Mouse (Mus musculus) MEL (cell line): Measurements from ENCODE around the gene Apbb2. TPM values are rescaled to one million over a fixed set of nuclear protein-coding genes. Genes with fewer than 3 reads are reported as not detected.

ENCODE experiments used
- DNase-seq: peaks from one replicate; pipeline ENCODE4 v3.0.0; 2011; ENCODE audit warnings: low read depth, low spot score
- H3K27ac ChIP-seq: 2 replicates; pipeline ENCODE4 v1.5.1; 2012; ENCODE audit warnings: low read depth, mild to moderate bottlenecking, control low read depth, low read length, moderate library complexity; ENCODE audit not compliant: control insufficient read depth
- H3K27me3 ChIP-seq, 2 experiments: fragments of 150-350 bp in 1 of 2; sonication (generic) in 1 of 2; 2 replicates each; pipeline ENCODE4 v1.6.1; 2012; ENCODE audit warnings: low read length in 2 of 2, mild to moderate bottlenecking in 2 of 2, improper control_type of control experiment in 1 of 2, moderate library complexity in 1 of 2; ENCODE audit not compliant: insufficient read depth in 2 of 2, control insufficient read depth in 1 of 2
- H3K36me3 ChIP-seq, 2 experiments: 2 replicates each; pipeline ENCODE4 v1.6.1; 2012 to 2014; ENCODE audit warnings: low read length in 2 of 2, improper control_type of control experiment in 1 of 2, inconsistent platforms in 1 of 2, mild to moderate bottlenecking in 1 of 2; ENCODE audit not compliant: insufficient read depth in 2 of 2, control insufficient read depth in 1 of 2
- H3K4me1 ChIP-seq, 2 experiments: fragments of 150-350 bp in 1 of 2; sonication (generic) in 1 of 2; 2 replicates each; pipeline ENCODE4 v1.6.1; 2012; ENCODE audit warnings: low read length in 2 of 2, improper control_type of control experiment in 1 of 2, mild to moderate bottlenecking in 1 of 2; ENCODE audit not compliant: insufficient read depth in 2 of 2, control insufficient read depth in 1 of 2
- H3K4me3 ChIP-seq, 2 experiments: fragments of 150-350 bp in 1 of 2; sonication (generic) in 1 of 2; 2 replicates each; pipeline ENCODE4 v1.5.1; 2012; ENCODE audit warnings: low read depth in 2 of 2, low read length in 2 of 2, mild to moderate bottlenecking in 2 of 2, moderate library complexity in 2 of 2, control low read depth in 1 of 2, improper control_type of control experiment in 1 of 2; ENCODE audit not compliant: control insufficient read depth in 1 of 2, insufficient read depth in 1 of 2
- H3K79me2 ChIP-seq: 2 replicates; pipeline ENCODE4 v1.6.1; 2012; ENCODE audit warnings: mild to moderate bottlenecking, low read length, moderate library complexity; ENCODE audit not compliant: control insufficient read depth, poor library complexity, insufficient read depth
- H3K9ac ChIP-seq: 2 replicates; pipeline ENCODE4 v1.6.1; 2012; ENCODE audit warnings: low read depth, mild to moderate bottlenecking, control low read depth, low read length, moderate library complexity; ENCODE audit not compliant: control insufficient read depth, poor library complexity, severe bottlenecking
- H3K9me3 ChIP-seq: fragments of 150-350 bp; sonication (generic); replicated peaks from 2 replicates; pipeline ENCODE4 v1.6.1; 2012; ENCODE audit warnings: mild to moderate bottlenecking, low read length, improper control_type of control experiment, moderate library complexity; ENCODE audit not compliant: insufficient read depth
- BHLHE40 ChIP-seq: IDR thresholded peaks from 2 replicates; pipeline ENCODE4 v1.6.1; 2012; ENCODE audit warnings: low read depth, mild to moderate bottlenecking, inconsistent platforms, low read length, improper control_type of control experiment, borderline replicate concordance
- CHD1 ChIP-seq: IDR thresholded peaks from 2 replicates; pipeline ENCODE4 v1.6.1; 2012; ENCODE audit warnings: low read depth, mild to moderate bottlenecking, inconsistent platforms, low read length, improper control_type of control experiment
- ETS1 ChIP-seq: IDR thresholded peaks from 2 replicates; pipeline ENCODE4 v1.6.1; 2012; ENCODE audit warnings: low read depth, mild to moderate bottlenecking, inconsistent platforms, low read length, improper control_type of control experiment, moderate library complexity
- GATA1 ChIP-seq: IDR thresholded peaks from 2 replicates; pipeline ENCODE4 v1.6.1; 2011; ENCODE audit warnings: low read depth, low read length, improper control_type of control experiment
- HCFC1 ChIP-seq: IDR thresholded peaks from 2 replicates; pipeline ENCODE4 v1.6.1; 2012; ENCODE audit warnings: low read depth, mild to moderate bottlenecking, inconsistent platforms, low read length, improper control_type of control experiment, moderate library complexity
- JUND ChIP-seq: IDR thresholded peaks from 2 replicates; pipeline ENCODE4 v1.6.1; 2011; ENCODE audit warnings: low read depth, mild to moderate bottlenecking, improper control_type of control experiment, low read length
- KAT2A ChIP-seq: conservative IDR thresholded peaks from 2 replicates; pipeline ENCODE4 v1.6.1; 2012; ENCODE audit warnings: low read depth, low read length, improper control_type of control experiment, inconsistent platforms
- MAFK ChIP-seq: IDR thresholded peaks from 2 replicates; pipeline ENCODE4 v1.6.1; 2011; ENCODE audit warnings: low read depth, mild to moderate bottlenecking, low read length, improper control_type of control experiment, borderline replicate concordance
- MAZ ChIP-seq: IDR thresholded peaks from 2 replicates; pipeline ENCODE4 v1.6.1; 2012; ENCODE audit warnings: low read depth, mild to moderate bottlenecking, inconsistent platforms, low read length, improper control_type of control experiment
- MXI1 ChIP-seq: IDR thresholded peaks from 2 replicates; pipeline ENCODE4 v1.6.1; 2011; ENCODE audit warnings: mild to moderate bottlenecking, low read depth, low read length, improper control_type of control experiment
- MYB ChIP-seq: IDR thresholded peaks from 2 replicates; pipeline ENCODE4 v1.6.1; 2011; ENCODE audit warnings: mild to moderate bottlenecking, low read depth, low read length, improper control_type of control experiment
- MYC ChIP-seq: IDR thresholded peaks from 2 replicates; pipeline ENCODE4 v1.6.1; 2011; ENCODE audit warnings: low read depth, mild to moderate bottlenecking, low read length, improper control_type of control experiment, moderate library complexity
- NRF1 ChIP-seq: IDR thresholded peaks from 2 replicates; pipeline ENCODE4 v1.6.1; 2014; ENCODE audit warnings: low read depth, mild to moderate bottlenecking, inconsistent platforms, low read length, improper control_type of control experiment, moderate library complexity; ENCODE audit not compliant: poor library complexity, insufficient read depth, severe bottlenecking
- POLR2A ChIP-seq, 2 experiments: IDR thresholded peaks; 2 replicates each; pipeline ENCODE4 v1.6.1; 2011 to 2012; ENCODE audit warnings: low read length in 2 of 2, mild to moderate bottlenecking in 2 of 2, control low read depth in 1 of 2, improper control_type of control experiment in 1 of 2, low read depth in 1 of 2, moderate library complexity in 1 of 2; ENCODE audit not compliant: control insufficient read depth in 1 of 2, insufficient read depth in 1 of 2, poor library complexity in 1 of 2
- POLR2AphosphoS2 ChIP-seq: IDR thresholded peaks from 2 replicates; pipeline ENCODE4 v1.6.1; 2011; ENCODE audit warnings: low read length, improper control_type of control experiment
- RAD21 ChIP-seq: IDR thresholded peaks from 2 replicates; pipeline ENCODE4 v1.6.1; 2011; ENCODE audit warnings: mild to moderate bottlenecking, low read depth, low read length, improper control_type of control experiment
- TAL1 ChIP-seq: IDR thresholded peaks from 2 replicates; pipeline ENCODE4 v1.6.1; 2012; ENCODE audit warnings: mild to moderate bottlenecking, inconsistent platforms, low read length, moderate library complexity, mixed read lengths
- UBTF ChIP-seq: IDR thresholded peaks from 2 replicates; pipeline ENCODE4 v1.6.1; 2012; ENCODE audit warnings: low read depth, mild to moderate bottlenecking, inconsistent platforms, low read length, improper control_type of control experiment, moderate library complexity, borderline replicate concordance; ENCODE audit not compliant: insufficient read depth
- ZC3H11A ChIP-seq: IDR thresholded peaks from 2 replicates; pipeline ENCODE4 v1.6.1; 2012; ENCODE audit warnings: low read depth, mild to moderate bottlenecking, inconsistent platforms, low read length, improper control_type of control experiment
- ZMIZ1 ChIP-seq: IDR thresholded peaks from 2 replicates; pipeline ENCODE4 v1.6.1; 2012; ENCODE audit warnings: low read depth, mild to moderate bottlenecking, inconsistent platforms, low read length, improper control_type of control experiment, moderate library complexity
- polyA plus RNA-seq, 2 experiments: library from polyadenylated mRNA; stranded (reverse) in 1 of 2; unstranded in 1 of 2; fragments of >175 nt in 1 of 2; fragments of >200 nt in 1 of 2; gene quantifications; 2 replicates each; pipeline versions ENCODE4 v1.2.1 to v1.2.4; 2012; ENCODE audit warnings: low replicate concordance in 2 of 2, low read depth in 1 of 2; ENCODE audit not compliant: insufficient read length in 2 of 2, insufficient read depth in 1 of 2, missing spikeins in 1 of 2
- total RNA-seq: library from RNA; depleted of rRNA; stranded (reverse); fragments of 300-350 nt; gene quantifications from 2 replicates; pipeline ENCODE4 v1.2.3, GENCODE M21; 2012

Gene Apbb2
- total and polyA plus RNA-seq, 3 experiments = not detected

DNA sequence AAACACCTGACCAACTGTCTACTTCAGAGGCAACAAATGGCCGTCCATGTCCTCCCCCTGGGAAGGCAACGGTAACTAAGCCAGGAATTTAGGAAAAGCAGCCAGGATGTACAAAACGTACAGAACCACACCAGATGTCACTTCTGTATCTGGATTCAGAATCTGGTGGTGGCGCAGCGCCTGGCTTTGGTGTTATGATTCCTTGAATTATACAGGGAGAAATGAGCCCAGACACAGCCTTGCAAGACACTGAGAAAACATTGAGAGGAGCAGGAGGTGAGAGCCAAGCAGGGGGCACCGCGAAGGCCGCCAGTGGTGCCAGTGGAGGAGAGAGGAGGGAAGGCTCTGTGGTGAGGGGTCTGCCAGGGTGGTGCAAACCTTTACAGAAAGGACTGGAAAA is 313.1 kb downstream of the Apbb2 start:
- H3K4me3 ChIP-seq = no peak overlapping the region
- H3K9me3 ChIP-seq = no peaks in the 10 kb centered on the region
- H3K27me3 ChIP-seq = no peaks in the 10 kb centered on the region
- TF ChIP-seq TAL1 = no peak
- TF ChIP-seq CHD1 = no peak
- no peak for TF ChIP-seq MYC
- TF ChIP-seq HCFC1 = no peak
- no peak for TF ChIP-seq POLR2A (IDR thresholded peaks at IDR 0.05; ENCODE audit: control insufficient read depth in 1 of 2, insufficient read depth in 1 of 2, low read depth in 1 of 2, low read length in 2 of 2, poor library complexity in 1 of 2)
- TF ChIP-seq MYB = no peak
- TF ChIP-seq UBTF = no peak
- no peak for TF ChIP-seq JUND
- TF ChIP-seq ETS1 = no peak
- TF ChIP-seq POLR2AphosphoS2 = no peak
- TF ChIP-seq MAFK = no peak
- no peak for TF ChIP-seq NRF1
- TF ChIP-seq RAD21 = no peak
- no peak overlapping the region for H3K9ac ChIP-seq
- no peak overlapping the region for H3K27ac ChIP-seq
- H3K4me1 ChIP-seq = no peaks in the 10 kb centered on the region
- no peaks in the 10 kb centered on the region for H3K79me2 ChIP-seq
- no peak for DNase-seq
- no peaks in the 10 kb centered on the region for H3K36me3 ChIP-seq

- no peaks in the 10 kb centered on the region for H3K4me1 ChIP-seq
- no peak overlapping the region for H3K9ac ChIP-seq
- no peak for DNase-seq
- H3K4me3 ChIP-seq = no peak overlapping the region
- H3K27me3 ChIP-seq = no peaks in the 10 kb centered on the region
- H3K36me3 ChIP-seq = no peaks in the 10 kb centered on the region
- no peak overlapping the region for H3K27ac ChIP-seq
- H3K9me3 ChIP-seq = no peaks in the 10 kb centered on the region
- no peaks in the 10 kb centered on the region for H3K79me2 ChIP-seq
- TF ChIP-seq ZMIZ1 (no peak), BHLHE40 (no peak), KAT2A (no peak), MXI1 (no peak), ZC3H11A (no peak), JUND (no peak), NRF1 (no peak), MAZ (no peak), TAL1 (no peak), GATA1 (no peak)
- TF ChIP-seq, all 39 proteins: peak for 0
These were observed 314.1 kb downstream of the Apbb2 start for GRCm38 (mm10) chr5:66304300-66305067.
